Mouse (Mus musculus) olfactory bulb, adult 2 months (tissue): Measurements from ENCODE around the gene Pigu. TPM values are rescaled to one million over a fixed set of nuclear protein-coding genes. Genes with fewer than 3 reads are reported as not detected.

Experiments
- H3K27ac ChIP-seq: fragments of 200-500 bp; 2 replicates; pipeline ENCODE4 v1.5.1; 2012; ENCODE audit warnings: low read depth, low read length; ENCODE audit not compliant: insufficient read depth
- H3K4me1 ChIP-seq: fragments of 200-500 bp; 2 replicates; pipeline ENCODE4 v1.6.1; 2012; ENCODE audit warnings: low read length; ENCODE audit not compliant: control insufficient read depth, insufficient read depth
- H3K4me3 ChIP-seq: fragments of 200-500 bp; 2 replicates; pipeline ENCODE4 v1.5.1; 2012; ENCODE audit warnings: mild to moderate bottlenecking, low read depth, low read length, moderate library complexity; ENCODE audit not compliant: insufficient read depth
- CTCF ChIP-seq: fragments of 200-500 bp; IDR thresholded peaks from 2 replicates; pipeline ENCODE4 v1.5.1; 2012; ENCODE audit warnings: low read depth, mild to moderate bottlenecking, low read length, moderate library complexity; ENCODE audit not compliant: insufficient read depth
- POLR2A ChIP-seq: fragments of 200-500 bp; IDR thresholded peaks from 2 replicates; pipeline ENCODE4 v1.6.1; 2012; ENCODE audit warnings: mild to moderate bottlenecking, low read depth, low read length, moderate library complexity; ENCODE audit not compliant: insufficient read depth
- WGBS: fragments of 180-500 bp; shearing (Covaris S2); methylation state at CpG from one replicate; pipeline ENCODE4 v1.1.7; 2018; 5-methylcytosine and 5-hydroxymethylcytosine counted together
- polyA plus RNA-seq: library from polyadenylated mRNA; stranded (reverse); fragments of >200 nt; gene quantifications from 2 replicates; pipeline ENCODE4 v1.2.4, GENCODE M21; 2012; ENCODE audit warnings: low replicate concordance; ENCODE audit not compliant: missing spikeins, insufficient read depth, insufficient read length

Pigu gene
- polyA plus RNA-seq, 1 experiment, result not detected

- 93% methylated on average over 5 of the region's 5 CpGs for WGBS
- Histone ChIP-seq H3K4me1 (no peaks in the 10 kb centered on the region), H3K4me3 (no peak overlapping the region), H3K27ac (no peak overlapping the region)
- TF ChIP-seq CTCF (no peak), POLR2A (no peak)
Measured at GRCm38 (mm10) chr2:155249588-155249987, 107.6 kb downstream of the Pigu start.

GRCm38 (mm10) chr2:155248718-155249117 lies 108.5 kb downstream of the Pigu start:
- Histone ChIP-seq H3K4me3 (no peak overlapping the region), H3K4me1 (no peaks in the 10 kb centered on the region), H3K27ac (no peak overlapping the region)
- WGBS, result 91% methylated on average over 2 of the region's 2 CpGs
- TF ChIP-seq POLR2A (no peak), CTCF (no peak)

DNA sequence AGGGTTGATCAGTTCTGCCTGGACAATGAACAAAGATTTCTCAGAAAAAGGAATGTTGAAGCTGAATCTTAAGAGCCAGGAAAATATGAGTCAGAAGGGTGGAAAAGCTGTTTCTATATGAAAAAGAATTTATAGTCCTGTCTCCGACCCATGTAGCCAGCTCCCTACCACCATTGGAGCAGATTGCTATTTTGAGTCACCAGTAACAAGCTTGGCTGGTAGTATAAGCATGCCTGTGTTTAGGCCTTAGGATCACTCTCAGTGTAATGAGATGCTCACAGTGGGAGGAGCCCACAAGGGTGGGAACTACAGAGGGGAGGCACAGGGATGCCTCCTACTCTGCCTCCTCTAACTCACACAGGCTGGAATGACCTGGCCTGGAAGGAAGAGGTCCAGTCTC lies 109.0 kb downstream of the Pigu start:
- Histone ChIP-seq H3K4me3 (no peak overlapping the region), H3K4me1 (peaks cover 2% of the 10 kb centered on the region; the same call in 1 of the 2 replicates), H3K27ac (no peak overlapping the region)
- no peak for TF ChIP-seq CTCF
- no peak for TF ChIP-seq POLR2A
- WGBS, result 81% methylated on average over 1 of the region's 1 CpGs

- TF ChIP-seq CTCF (no peak), POLR2A (no peak)
- no peak overlapping the region for H3K4me3 ChIP-seq
- 96% methylated on average over 4 of the region's 4 CpGs for WGBS
- H3K27ac ChIP-seq, result no peak overlapping the region
- H3K4me1 ChIP-seq, result peaks cover 12% of the 10 kb centered on the region
Measured at GRCm38 (mm10) chr2:155246231-155246630, 111.0 kb downstream of the Pigu start.

DNA sequence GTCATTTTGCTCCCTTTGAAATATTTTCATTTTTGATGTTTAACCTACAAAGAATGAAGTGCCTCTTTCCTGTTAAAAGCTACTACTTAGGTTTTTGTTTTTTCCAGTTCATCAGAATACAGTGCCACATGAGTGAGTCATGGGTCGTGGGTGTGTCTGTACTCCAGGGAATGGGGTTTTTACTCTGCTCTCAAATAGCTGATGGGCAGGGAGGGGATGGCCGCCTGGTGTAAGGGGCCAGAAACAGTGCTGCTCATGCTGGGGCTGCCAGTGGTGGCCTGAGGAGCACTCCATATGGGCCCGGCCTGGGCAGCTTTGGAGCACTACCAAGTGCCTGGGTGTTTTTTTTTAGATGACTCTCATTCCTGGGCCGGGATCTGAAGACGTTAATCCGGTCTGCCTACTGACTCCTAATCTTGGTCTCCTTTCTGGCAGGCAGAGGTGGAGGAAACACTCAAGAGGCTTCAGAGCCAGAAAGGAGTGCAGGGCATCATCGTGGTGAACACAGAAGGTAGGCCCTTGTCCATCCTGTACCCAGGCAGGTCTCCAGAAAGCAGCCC lies 114.9 kb downstream of the Pigu start:
- peaks cover 22% of the 10 kb centered on the region for H3K4me1 ChIP-seq
- 38% methylated on average over 7 of the region's 7 CpGs for WGBS
- peak overlapping the region; percentile 69 for H3K27ac ChIP-seq
- no peak overlapping the region for H3K4me3 ChIP-seq
- TF ChIP-seq POLR2A (no peak), CTCF (no peak)

GRCm38 (mm10) chr2:155240915-155241314 lies 116.3 kb downstream of the Pigu start:
- TF ChIP-seq POLR2A, result no peak
- TF ChIP-seq CTCF, result no peak
- no peak overlapping the region for H3K27ac ChIP-seq
- H3K4me1 ChIP-seq, result peaks cover 24% of the 10 kb centered on the region
- 64% methylated on average over 4 of the region's 4 CpGs for WGBS
- H3K4me3 ChIP-seq, result no peak overlapping the region

- 2% methylated on average over 4 of the region's 4 CpGs for WGBS
- H3K4me3 ChIP-seq, result peak overlapping the region; percentile 78
- H3K27ac ChIP-seq, result no peak overlapping the region
- H3K4me1 ChIP-seq, result peaks cover 12% of the 10 kb centered on the region
- TF ChIP-seq POLR2A (no peak), CTCF (no peak)
Measured at GRCm38 (mm10) chr2:155237276-155237675, 120.0 kb downstream of the Pigu start.

GRCm38 (mm10) chr2:155236362-155236992 lies 120.8 kb downstream of the Pigu start, which contains the start of gene Dynlrb1:
Gene Dynlrb1 (plus strand): TSS chr2:155236533.
- under 1% methylated on average over 50 of the region's 50 CpGs for WGBS
- H3K27ac ChIP-seq, result peak within 1 kb of the TSS; percentile 80
- TF ChIP-seq POLR2A (no peak; the same call in 1 of the 2 replicates), CTCF (no peak)

GRCm38 (mm10) chr2:155235746-155236361 lies 121.4 kb downstream of the Pigu start:
- Histone ChIP-seq H3K4me1 (peaks cover 11% of the 10 kb centered on the region), H3K27ac (peak overlapping the region; percentile 80), H3K4me3 (peak overlapping the region; percentile 78)
- WGBS, result 1% methylated on average over 13 of the region's 13 CpGs
- TF ChIP-seq CTCF, result no peak
- no peak for TF ChIP-seq POLR2A

More at GRCm38 (mm10) chr2:155236362-155236992, 120.8 kb downstream of the Pigu start, which contains the start of gene Dynlrb1:
- H3K4me3 ChIP-seq, result peak within 1 kb of the TSS; percentile 78
- peaks cover 11% of the 10 kb centered on the region for H3K4me1 ChIP-seq

Other genes starting within 250 kb of the Pigu start
- gene Itch, start 223.9 kb downstream of the Pigu start, polyA plus RNA-seq, result not detected in 2 replicates
- not detected in 2 replicates for gene Dynlrb1, start 120.9 kb downstream of the Pigu start, polyA plus RNA-seq
- not detected in 2 replicates for gene Map1lc3a, start 81.1 kb downstream of the Pigu start, polyA plus RNA-seq
- gene Trp53inp2, start 23.6 kb upstream of the Pigu start, polyA plus RNA-seq, result 154 TPM in 1 of 2 replicates, not detected in the other
- 44.1 TPM in 1 of 2 replicates, not detected in the other for gene Ncoa6, start 116.5 kb upstream of the Pigu start, polyA plus RNA-seq
- not detected in 2 replicates for gene Acss2, start 160.5 kb upstream of the Pigu start, polyA plus RNA-seq
- not detected in 2 replicates for gene Ggt7, start 160.8 kb upstream of the Pigu start, polyA plus RNA-seq
- gene Gss, start 235.4 kb upstream of the Pigu start, polyA plus RNA-seq, result not detected in 2 replicates